Mouse (Mus musculus) C2C12 (cell line): ENCODE data around the gene Calhm4. TPM values are rescaled to one million over a fixed set of nuclear protein-coding genes. Genes with fewer than 3 reads are reported as not detected.

Source experiments
- H3K27me3 ChIP-seq: one replicate; pipeline ENCODE4 v1.6.1; 2011; ENCODE audit not compliant: control insufficient read depth, insufficient read depth, insufficient read length
- H3K36me3 ChIP-seq: one replicate; pipeline ENCODE4 v1.6.1; 2011; ENCODE audit not compliant: control insufficient read depth, insufficient read depth
- H3K4me3 ChIP-seq: one replicate; pipeline ENCODE4 v1.5.1; 2011; ENCODE audit warnings: mild to moderate bottlenecking, control low read depth; ENCODE audit not compliant: poor library complexity, insufficient read depth, severe bottlenecking
- H3K79me2 ChIP-seq: one replicate; pipeline ENCODE4 v1.6.1; 2011; ENCODE audit not compliant: control insufficient read depth, insufficient read depth
- H3K79me3 ChIP-seq: one replicate; pipeline ENCODE4 v1.6.1; 2011; ENCODE audit warnings: low read depth, control low read depth
- H3ac ChIP-seq: one replicate; pipeline ENCODE3; 2011; ENCODE audit warnings: low read depth; ENCODE audit not compliant: control insufficient read depth, insufficient read length
- CEBPB ChIP-seq: IDR thresholded peaks from one replicate; pipeline ENCODE4 v1.6.1; 2011; ENCODE audit warnings: low read depth, mild to moderate bottlenecking, control low read depth, moderate library complexity
- CTCF ChIP-seq: IDR thresholded peaks from one replicate; pipeline ENCODE4 v1.5.1; 2011; ENCODE audit not compliant: control insufficient read depth, insufficient read depth, insufficient read length
- FOSL1 ChIP-seq: IDR thresholded peaks from one replicate; pipeline ENCODE4 v1.8.0; 2011; ENCODE audit warnings: mild to moderate bottlenecking, low read length; ENCODE audit not compliant: poor library complexity, insufficient read depth, severe bottlenecking
- MAX ChIP-seq: IDR thresholded peaks from one replicate; pipeline ENCODE4 v1.6.1; 2011; ENCODE audit warnings: mild to moderate bottlenecking, control low read depth
- MYOD1 ChIP-seq: IDR thresholded peaks from one replicate; pipeline ENCODE4 v1.6.1; 2011; ENCODE audit warnings: low read depth; ENCODE audit not compliant: control insufficient read depth, insufficient read length
- MYOG ChIP-seq: IDR thresholded peaks from one replicate; pipeline ENCODE4 v1.6.1; 2011; ENCODE audit not compliant: control insufficient read depth, insufficient read length; ENCODE audit errors: extremely low read depth
- USF1 ChIP-seq: IDR thresholded peaks from one replicate; pipeline ENCODE4 v1.6.1; 2011; ENCODE audit warnings: low read depth, mild to moderate bottlenecking, control low read depth, moderate library complexity
- polyA plus RNA-seq: library from polyadenylated mRNA; unstranded; fragments of >200 nt; fragmentation: generic; extraction: Trizol; gene quantifications from one replicate; pipeline ENCODE4 v1.2.1, GENCODE M21; 2012; ENCODE audit warnings: missing spikeins

Calhm4 gene
- polyA plus RNA-seq, 1 experiment = not detected

GRCm38 (mm10) chr10:34037401-34037800 is 6.7 kb downstream of the Calhm4 start, which contains the start of gene Trappc3l:
Gene Trappc3l, plus strand, starts transcription at chr10:34037597.
- Histone ChIP-seq H3K27me3 (no peaks in the 10 kb centered on the region), H3ac (no peak within 1 kb of the TSS), H3K79me3 (no peaks in the 10 kb centered on the region), H3K4me3 (no peak within 1 kb of the TSS), H3K36me3 (no peaks in the 10 kb centered on the region), H3K79me2 (no peaks in the 10 kb centered on the region)
- TF ChIP-seq MYOD1 (no peak), CTCF (no peak), USF1 (no peak), MYOG (no peak)

GRCm38 (mm10) chr10:34036587-34036986 is 7.5 kb downstream of the Calhm4 start:
- TF ChIP-seq USF1 (no peak), CEBPB (no peak), MYOG (no peak), CTCF (peak; percentile 33), FOSL1 (no peak), MAX (no peak)
- no peak overlapping the region for H3ac ChIP-seq
- H3K79me2 ChIP-seq = no peaks in the 10 kb centered on the region
- H3K4me3 ChIP-seq = no peak overlapping the region
- H3K36me3 ChIP-seq = no peaks in the 10 kb centered on the region
- H3K27me3 ChIP-seq = no peaks in the 10 kb centered on the region
- no peaks in the 10 kb centered on the region for H3K79me3 ChIP-seq

GRCm38 (mm10) chr10:34033630-34034305 is 10.3 kb downstream of the Calhm4 start:
- H3ac ChIP-seq = peak overlapping the region; percentile 32
- no peaks in the 10 kb centered on the region for H3K79me3 ChIP-seq
- H3K36me3 ChIP-seq = no peaks in the 10 kb centered on the region
- no peak for TF ChIP-seq MYOD1
- TF ChIP-seq CTCF = peak; percentile 96
- no peaks in the 10 kb centered on the region for H3K27me3 ChIP-seq
- no peaks in the 10 kb centered on the region for H3K79me2 ChIP-seq
- H3K4me3 ChIP-seq = no peak overlapping the region

GRCm38 (mm10) chr10:34030322-34030721 is 13.8 kb downstream of the Calhm4 start:
- Histone ChIP-seq H3K27me3 (no peaks in the 10 kb centered on the region), H3K79me3 (no peaks in the 10 kb centered on the region), H3ac (no peak overlapping the region), H3K36me3 (no peaks in the 10 kb centered on the region), H3K4me3 (no peak overlapping the region), H3K79me2 (no peaks in the 10 kb centered on the region)
- no peak for TF ChIP-seq MYOD1
- no peak for TF ChIP-seq MAX
- TF ChIP-seq FOSL1 = no peak
- no peak for TF ChIP-seq CEBPB
- TF ChIP-seq USF1 = no peak
- TF ChIP-seq CTCF = no peak
- no peak for TF ChIP-seq MYOG

- Histone ChIP-seq H3ac (peak within 1 kb of the TSS; percentile 89), H3K79me3 (peaks cover 47% of the 10 kb centered on the region), H3K4me3 (peak within 1 kb of the TSS; percentile 96), H3K36me3 (peaks cover 24% of the 10 kb centered on the region), H3K27me3 (no peaks in the 10 kb centered on the region), H3K79me2 (peaks cover 49% of the 10 kb centered on the region)
- TF ChIP-seq MYOD1 = no peak
- TF ChIP-seq MAX = peak; percentile 76
Observed at GRCm38 (mm10) chr10:34019302-34020075, 24.6 kb downstream of the Calhm4 start, which contains the start of gene Rwdd1. Gene Rwdd1, minus strand, starts transcription at chr10:34019624.

GRCm38 (mm10) chr10:34018746-34019301 is 25.3 kb downstream of the Calhm4 start:
- peaks cover 53% of the 10 kb centered on the region for H3K79me3 ChIP-seq

More at GRCm38 (mm10) chr10:34018746-34019301, 25.3 kb downstream of the Calhm4 start:
- H3ac ChIP-seq = peak overlapping the region; percentile 89
- H3K27me3 ChIP-seq = no peaks in the 10 kb centered on the region
- H3K4me3 ChIP-seq = peak overlapping the region; percentile 96
- TF ChIP-seq USF1 (no peak), MAX (no peak), CEBPB (no peak), MYOG (no peak), FOSL1 (no peak), CTCF (no peak), MYOD1 (no peak)
- peaks cover 24% of the 10 kb centered on the region for H3K36me3 ChIP-seq
- H3K79me2 ChIP-seq = peaks cover 55% of the 10 kb centered on the region
